In the genomic region with DNA sequence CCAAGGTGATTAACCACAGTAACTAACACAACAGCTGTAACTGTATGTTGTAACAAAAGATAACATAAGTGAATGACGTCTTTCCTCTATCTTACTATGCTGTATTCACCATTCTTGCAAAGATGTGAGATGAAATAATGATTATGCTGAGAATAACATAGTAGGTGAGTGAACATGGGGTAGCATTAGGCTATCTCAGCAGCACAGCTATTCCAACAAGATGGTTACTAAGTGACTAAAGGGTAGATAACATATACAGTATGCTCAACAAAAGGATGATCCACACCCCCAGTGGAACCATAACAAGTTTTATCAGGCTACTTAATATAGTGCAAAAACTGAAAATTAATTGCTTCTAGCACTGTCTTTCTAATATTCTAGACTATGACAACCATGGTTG, we compare ENCODE assay signal across 24 mouse cellular contexts. TPM values are rescaled to one million over a fixed set of nuclear protein-coding genes. Genes with fewer than 3 reads are reported as not detected.
DNase-seq lines count a peak whose midpoint lies in the region; ATAC-seq and TF ChIP-seq lines count a peak whose summit lies in the region.
"Had no signal": no experiment of that assay in that cellular context is flagged by ENCODE, and none has a peak within 500 bp of the region (broad histone marks: within the 10 kb centered on the region; RNA-seq: fewer than 3 reads in every experiment).

No protein-coding gene starts in this region.

- no peak for DNase-seq in liver, embryonic 13.5 days
- DNase-seq in liver, embryonic 11.5 days (ENCODE audit: low spot score): no peak
- DNase-seq in liver, postnatal 0 days: no peak
- DNase-seq in urinary bladder, adult 2 months (ENCODE audit: low spot score): no peak
- DNase-seq in layer of hippocampus, adult 9-10 months (ENCODE audit: low spot score): no peak
- DNase-seq: adrenal gland, adult 8-10 months; adrenal gland, postnatal 25 days; cerebellum, adult 11 months; cerebellum, adult 18-20 months; cerebellum, adult 8-10 months; cerebellum, adult 9-11 months; cerebellum, postnatal 14 days; cerebellum, postnatal 36 days; embryo, embryonic 11 days; forebrain, postnatal 0 days had no signal

- no peak overlapping the region for H3K4me2 ChIP-seq in liver, embryonic 13.5 days
- H3K4me2 ChIP-seq in liver, embryonic 11.5 days: no peak overlapping the region
- no peak overlapping the region for H3K4me2 ChIP-seq in liver, embryonic 15.5 days
- H3K4me2 ChIP-seq in liver, postnatal 0 days (ENCODE audit: low read depth, low read length): no peak overlapping the region
- H3K4me2 ChIP-seq in forebrain, embryonic 13.5 days: no peak overlapping the region
- H3K4me2 ChIP-seq: embryonic facial prominence, embryonic 13.5 days; embryonic facial prominence, embryonic 15.5 days; forebrain, embryonic 12.5 days; forebrain, embryonic 15.5 days had no signal

- H3K9ac ChIP-seq in liver, embryonic 13.5 days: no peak overlapping the region
- no peak overlapping the region for H3K9ac ChIP-seq in liver, embryonic 11.5 days (ENCODE audit: low read depth, low read length)
- no peak overlapping the region for H3K9ac ChIP-seq in liver, embryonic 15.5 days
- H3K9ac ChIP-seq in liver, postnatal 0 days (replicated peaks): no peak overlapping the region
- H3K9ac ChIP-seq in forebrain, embryonic 13.5 days: no peak overlapping the region
- H3K9ac ChIP-seq: embryonic facial prominence, embryonic 13.5 days; embryonic facial prominence, embryonic 15.5 days; forebrain, embryonic 12.5 days; forebrain, embryonic 15.5 days; forebrain, postnatal 0 days had no signal

- H3K4me3 ChIP-seq in liver, embryonic 13.5 days (replicated peaks): no peak overlapping the region
- H3K4me3 ChIP-seq in liver, embryonic 11.5 days (ENCODE audit: low read depth, low read length): no peak overlapping the region
- no peak overlapping the region for H3K4me3 ChIP-seq in liver, embryonic 15.5 days (replicated peaks)
- H3K4me3 ChIP-seq in liver, postnatal 0 days (ENCODE audit: low read depth, low read length): no peak overlapping the region
- no peak overlapping the region for H3K4me3 ChIP-seq in forebrain, embryonic 13.5 days
- H3K4me3 ChIP-seq: embryonic facial prominence, embryonic 13.5 days; embryonic facial prominence, embryonic 15.5 days; erythroblast, embryonic 14.5 days; forebrain, embryonic 10.5 days; forebrain, embryonic 12.5 days; forebrain, embryonic 15.5 days had no signal

- ATAC-seq in liver, embryonic 13.5 days (ENCODE audit: low read depth): peak; percentile 61; the same call in 1 of the 2 replicates
- no peak; the same call in 1 of the 2 replicates for ATAC-seq in liver, embryonic 11.5 days (replicated peaks; ENCODE audit: low FRiP score)
- peak; percentile 44; the same call in 1 of the 2 replicates for ATAC-seq in liver, embryonic 15.5 days (ENCODE audit: insufficient read depth)
- no peak for ATAC-seq in liver, postnatal 0 days
- ATAC-seq in megakaryocyte-erythroid progenitor cell, adult 5-6 weeks (replicated peaks; ENCODE audit: low FRiP score, low TSS enrichment, poor library complexity, severe bottlenecking): peak; percentile 97
- no peak for ATAC-seq in forebrain, embryonic 13.5 days
- ATAC-seq: forebrain, embryonic 15.5 days; forebrain, postnatal 0 days had no signal

- no peak overlapping the region for H3K27ac ChIP-seq in liver, embryonic 13.5 days
- no peak overlapping the region for H3K27ac ChIP-seq in liver, embryonic 11.5 days (ENCODE audit: low read depth, low read length)
- no peak overlapping the region for H3K27ac ChIP-seq in liver, embryonic 15.5 days (replicated peaks)
- no peak overlapping the region for H3K27ac ChIP-seq in liver, postnatal 0 days (ENCODE audit: low read depth)
- no peak overlapping the region for H3K27ac ChIP-seq in forebrain, embryonic 13.5 days
- H3K27ac ChIP-seq: embryonic facial prominence, embryonic 13.5 days; embryonic facial prominence, embryonic 15.5 days; forebrain, embryonic 10.5 days; forebrain, embryonic 12.5 days; forebrain, embryonic 15.5 days had no signal

- H3K4me1 ChIP-seq in liver, embryonic 13.5 days (replicated peaks): no peaks in the 10 kb centered on the region
- no peaks in the 10 kb centered on the region for H3K4me1 ChIP-seq in liver, embryonic 11.5 days (replicated peaks; ENCODE audit: control insufficient read depth, insufficient read depth, low read length)
- no peaks in the 10 kb centered on the region for H3K4me1 ChIP-seq in liver, embryonic 15.5 days (replicated peaks)
- no peaks in the 10 kb centered on the region for H3K4me1 ChIP-seq in liver, postnatal 0 days (ENCODE audit: insufficient read depth)
- H3K4me1 ChIP-seq in forebrain, embryonic 13.5 days: no peaks in the 10 kb centered on the region
- H3K4me1 ChIP-seq: embryonic facial prominence, embryonic 13.5 days; embryonic facial prominence, embryonic 15.5 days; forebrain, embryonic 10.5 days; forebrain, embryonic 12.5 days; forebrain, embryonic 15.5 days had no signal

- WGBS in liver, embryonic 13.5 days (ENCODE audit: insufficient replicate concordance): 47% methylated on average over 1 of the region's 1 CpGs
- WGBS in liver, embryonic 11.5 days: 80% methylated on average over 1 of the region's 1 CpGs
- 30% methylated on average over 1 of the region's 1 CpGs for WGBS in liver, embryonic 15.5 days (ENCODE audit: insufficient replicate concordance)
- WGBS in liver, postnatal 0 days (ENCODE audit: insufficient replicate concordance): 58% methylated on average over 1 of the region's 1 CpGs
- WGBS in forebrain, embryonic 13.5 days: 97% methylated on average over 1 of the region's 1 CpGs

- TF ChIP-seq CTCF in liver, postnatal 0 days (IDR thresholded peaks at IDR 0.05; ENCODE audit: low read depth): no peak

- peak; percentile 24; the same call in 1 of the 2 replicates for TF ChIP-seq EP300 in liver, postnatal 0 days (IDR thresholded peaks at IDR 0.05; ENCODE audit: low read depth)

- no peaks in the 10 kb centered on the region for H3K27me3 ChIP-seq in liver, embryonic 13.5 days
- no peaks in the 10 kb centered on the region for H3K27me3 ChIP-seq in liver, embryonic 11.5 days (replicated peaks; ENCODE audit: control insufficient read depth, insufficient read depth, low read length)
- H3K27me3 ChIP-seq in liver, embryonic 15.5 days: no peaks in the 10 kb centered on the region
- no peaks in the 10 kb centered on the region for H3K27me3 ChIP-seq in liver, postnatal 0 days (ENCODE audit: insufficient read depth, low read length)
- no peaks in the 10 kb centered on the region for H3K27me3 ChIP-seq in forebrain, embryonic 13.5 days
- H3K27me3 ChIP-seq: embryonic facial prominence, embryonic 13.5 days; embryonic facial prominence, embryonic 15.5 days; forebrain, embryonic 12.5 days; forebrain, embryonic 15.5 days had no signal

- H3K9me3 ChIP-seq in liver, embryonic 13.5 days (replicated peaks): no peaks in the 10 kb centered on the region
- no peaks in the 10 kb centered on the region for H3K9me3 ChIP-seq in liver, embryonic 11.5 days (ENCODE audit: control insufficient read depth, low read length)
- no peaks in the 10 kb centered on the region for H3K9me3 ChIP-seq in liver, embryonic 15.5 days (replicated peaks)
- H3K9me3 ChIP-seq in liver, postnatal 0 days (ENCODE audit: low read length): no peaks in the 10 kb centered on the region
- no peaks in the 10 kb centered on the region for H3K9me3 ChIP-seq in forebrain, embryonic 13.5 days (replicated peaks)
- H3K9me3 ChIP-seq: embryonic facial prominence, embryonic 13.5 days; embryonic facial prominence, embryonic 15.5 days; forebrain, embryonic 10.5 days; forebrain, embryonic 12.5 days; forebrain, embryonic 15.5 days had no signal

- peaks cover 78% of the 10 kb centered on the region for H3K36me3 ChIP-seq in liver, embryonic 13.5 days
- peaks cover 25% of the 10 kb centered on the region for H3K36me3 ChIP-seq in liver, embryonic 11.5 days (ENCODE audit: control insufficient read depth, insufficient read depth, low read length)
- H3K36me3 ChIP-seq in liver, embryonic 15.5 days (replicated peaks): peaks cover 70% of the 10 kb centered on the region
- peaks cover 67% of the 10 kb centered on the region for H3K36me3 ChIP-seq in liver, postnatal 0 days (replicated peaks; ENCODE audit: insufficient read depth, low read length)
- H3K36me3 ChIP-seq in forebrain, embryonic 13.5 days (ENCODE audit: poor library complexity, severe bottlenecking): peaks cover 56% of the 10 kb centered on the region

RNA-seq across cellular contexts. Expression of gene Orc6, which starts 12.6 kb away (rescaled TPM):
- 113 and 120 TPM in 2 replicates for polyA plus RNA-seq in liver, embryonic 13.5 days (2015; fragmentation: Nextera tagmentation; extraction: Ambion mirVana)
- polyA plus RNA-seq in liver, embryonic 11.5 days (2014; fragmentation: Nextera tagmentation; extraction: Ambion mirVana): 165 and 170 TPM in 2 replicates
- 80.8 and 84.4 TPM in 2 replicates for polyA plus RNA-seq in liver, embryonic 15.5 days (2015; fragmentation: Nextera tagmentation; extraction: Ambion mirVana)
- polyA plus RNA-seq in liver, postnatal 0 days (2015; fragmentation: Nextera tagmentation; extraction: Ambion mirVana): 40.1 and 46.3 TPM in 2 replicates
- 137 and 173 TPM in 2 replicates for total RNA-seq in megakaryocyte-erythroid progenitor cell, adult 5-6 weeks (2014; fragmentation: Nextera tagmentation)
- 123 and 134 TPM in 2 replicates for total RNA-seq in megakaryocyte-erythroid progenitor cell, adult 5-6 weeks (2017)
- 25.1 and 31.3 TPM in 2 replicates for polyA plus RNA-seq in urinary bladder, adult 2 months (2012; rRNA removed)
- polyA plus RNA-seq in forebrain, embryonic 13.5 days (2015; fragmentation: Nextera tagmentation; extraction: Ambion mirVana): 109 and 115 TPM in 2 replicates

RNA-seq across cellular contexts. Expression of gene Vps35, which starts 12.8 kb away (rescaled TPM):
- 110 and 138 TPM in 2 replicates for polyA plus RNA-seq in liver, embryonic 13.5 days (2015; fragmentation: Nextera tagmentation; extraction: Ambion mirVana)
- 142 and 178 TPM in 2 replicates for polyA plus RNA-seq in liver, embryonic 11.5 days (2014; fragmentation: Nextera tagmentation; extraction: Ambion mirVana)
- 85.1 and 92.3 TPM in 2 replicates for polyA plus RNA-seq in liver, embryonic 15.5 days (2015; fragmentation: Nextera tagmentation; extraction: Ambion mirVana)
- 48.1 and 54.6 TPM in 2 replicates for polyA plus RNA-seq in liver, postnatal 0 days (2015; fragmentation: Nextera tagmentation; extraction: Ambion mirVana)
- 95.7 and 104 TPM in 2 replicates for total RNA-seq in megakaryocyte-erythroid progenitor cell, adult 5-6 weeks (2014; fragmentation: Nextera tagmentation)
- 156 and 158 TPM in 2 replicates for total RNA-seq in megakaryocyte-erythroid progenitor cell, adult 5-6 weeks (2017)
- polyA plus RNA-seq in urinary bladder, adult 2 months (2012; rRNA removed): 92.0 and 94.3 TPM in 2 replicates
- 161 and 165 TPM in 2 replicates for polyA plus RNA-seq in forebrain, embryonic 13.5 days (2015; fragmentation: Nextera tagmentation; extraction: Ambion mirVana)

Comparison
In these comparisons a context has a peak if more than half of its experiments do, and no peak if none do; other contexts are left out.
1. ATAC-seq: peak in liver, embryonic 13.5 days (single experiment), liver, embryonic 15.5 days (single experiment) and megakaryocyte-erythroid progenitor cell, adult 5-6 weeks (single experiment); none in liver, embryonic 11.5 days (single experiment), liver, postnatal 0 days (single experiment) and forebrain, embryonic 13.5 days (single experiment).